Mouse (Mus musculus): ENCODE measurements around the gene Tmem266. TPM values are rescaled to one million over a fixed set of nuclear protein-coding genes. Genes with fewer than 3 reads are reported as not detected.

Gene Tmem266
- polyA plus RNA-seq, 1 experiment = 47.5 TPM

GRCm38 (mm10) chr9:55423451-55424424 lies 97.0 kb downstream of the Tmem266 start:
- H3K27ac ChIP-seq (ENCODE audit: insufficient read depth, low read length) = peak overlapping the region; percentile 79
- peaks cover 21% of the 10 kb centered on the region for H3K4me1 ChIP-seq (ENCODE audit: control insufficient read depth, insufficient read depth, low read length)
- WGBS = 19% methylated on average over 14 of the region's 14 CpGs
- H3K27me3 ChIP-seq (ENCODE audit: control insufficient read depth, insufficient read depth, low read length) = no peaks in the 10 kb centered on the region
- DNase-seq = peak; percentile 66 to 72
- TF ChIP-seq CTCF (IDR thresholded peaks at IDR 0.05; ENCODE audit: borderline replicate concordance, insufficient read depth, low read depth, low read length) = no peak
- H3K4me3 ChIP-seq (replicated peaks; ENCODE audit: insufficient read depth, low read depth, low read length) = no peak overlapping the region

- TF ChIP-seq CTCF (IDR thresholded peaks at IDR 0.05; ENCODE audit: borderline replicate concordance, insufficient read depth, low read depth, low read length) (no peak), POLR2A (IDR thresholded peaks at IDR 0.05; ENCODE audit: borderline replicate concordance, insufficient read depth, low read length) (no peak)
- peaks cover 21% of the 10 kb centered on the region for H3K4me1 ChIP-seq (ENCODE audit: control insufficient read depth, insufficient read depth, low read length)
- H3K27ac ChIP-seq (ENCODE audit: insufficient read depth, low read length) = no peak overlapping the region
- 67% methylated on average over 7 of the region's 7 CpGs for WGBS
- no peak overlapping the region for H3K4me3 ChIP-seq (replicated peaks; ENCODE audit: insufficient read depth, low read depth, low read length)
- no peaks in the 10 kb centered on the region for H3K27me3 ChIP-seq (ENCODE audit: control insufficient read depth, insufficient read depth, low read length)
- DNase-seq = no peak
These were observed 98.6 kb downstream of the Tmem266 start for GRCm38 (mm10) chr9:55425271-55425810.

GRCm38 (mm10) chr9:55429242-55429975 lies 102.7 kb downstream of the Tmem266 start:
- H3K27me3 ChIP-seq (ENCODE audit: control insufficient read depth, insufficient read depth, low read length) = no peaks in the 10 kb centered on the region
- H3K4me3 ChIP-seq (replicated peaks; ENCODE audit: insufficient read depth, low read depth, low read length) = no peak overlapping the region
- TF ChIP-seq CTCF (IDR thresholded peaks at IDR 0.05; ENCODE audit: borderline replicate concordance, insufficient read depth, low read depth, low read length) (peak; percentile 73; the same call in 1 of the 2 replicates), POLR2A (IDR thresholded peaks at IDR 0.05; ENCODE audit: borderline replicate concordance, insufficient read depth, low read length) (no peak)
- WGBS = 37% methylated on average over 12 of the region's 12 CpGs
- peaks cover 38% of the 10 kb centered on the region for H3K4me1 ChIP-seq (ENCODE audit: control insufficient read depth, insufficient read depth, low read length)
- no peak overlapping the region for H3K27ac ChIP-seq (ENCODE audit: insufficient read depth, low read length)
- peak; percentile 68 for DNase-seq

GRCm38 (mm10) chr9:55430133-55430532 lies 103.4 kb downstream of the Tmem266 start:
- Histone ChIP-seq H3K27ac (ENCODE audit: insufficient read depth, low read length) (no peak overlapping the region), H3K4me3 (replicated peaks; ENCODE audit: insufficient read depth, low read depth, low read length) (no peak overlapping the region)
- TF ChIP-seq POLR2A (IDR thresholded peaks at IDR 0.05; ENCODE audit: borderline replicate concordance, insufficient read depth, low read length) = no peak
- no peak for TF ChIP-seq CTCF (IDR thresholded peaks at IDR 0.05; ENCODE audit: borderline replicate concordance, insufficient read depth, low read depth, low read length)

GRCm38 (mm10) chr9:55432306-55433289 lies 105.9 kb downstream of the Tmem266 start:
- peaks cover 34% of the 10 kb centered on the region for H3K4me1 ChIP-seq (ENCODE audit: control insufficient read depth, insufficient read depth, low read length)
- TF ChIP-seq POLR2A (IDR thresholded peaks at IDR 0.05; ENCODE audit: borderline replicate concordance, insufficient read depth, low read length) (no peak), CTCF (IDR thresholded peaks at IDR 0.05; ENCODE audit: borderline replicate concordance, insufficient read depth, low read depth, low read length) (no peak)
- peak; percentile 50 to 54 for DNase-seq
- no peak overlapping the region for H3K4me3 ChIP-seq (replicated peaks; ENCODE audit: insufficient read depth, low read depth, low read length)
- no peaks in the 10 kb centered on the region for H3K27me3 ChIP-seq (ENCODE audit: control insufficient read depth, insufficient read depth, low read length)
- H3K27ac ChIP-seq (ENCODE audit: insufficient read depth, low read length) = peak overlapping the region; percentile 36; the same call in 1 of the 2 replicates
- 42% methylated on average over 14 of the region's 14 CpGs for WGBS

More at GRCm38 (mm10) chr9:55430133-55430532, 103.4 kb downstream of the Tmem266 start:
- no peaks in the 10 kb centered on the region for H3K27me3 ChIP-seq (ENCODE audit: control insufficient read depth, insufficient read depth, low read length)
- peaks cover 38% of the 10 kb centered on the region for H3K4me1 ChIP-seq (ENCODE audit: control insufficient read depth, insufficient read depth, low read length)
- WGBS = 31% methylated on average over 20 of the region's 20 CpGs
- DNase-seq = no peak

GRCm38 (mm10) chr9:55433875-55434274 lies 107.2 kb downstream of the Tmem266 start:
- WGBS = 15% methylated on average over 5 of the region's 5 CpGs
- DNase-seq = no peak
- H3K4me3 ChIP-seq (replicated peaks; ENCODE audit: insufficient read depth, low read depth, low read length) = no peak overlapping the region
- H3K4me1 ChIP-seq (ENCODE audit: control insufficient read depth, insufficient read depth, low read length) = peaks cover 34% of the 10 kb centered on the region
- no peak overlapping the region for H3K27ac ChIP-seq (ENCODE audit: insufficient read depth, low read length)
- H3K27me3 ChIP-seq (ENCODE audit: control insufficient read depth, insufficient read depth, low read length) = no peaks in the 10 kb centered on the region
- TF ChIP-seq CTCF (IDR thresholded peaks at IDR 0.05; ENCODE audit: borderline replicate concordance, insufficient read depth, low read depth, low read length) = no peak
- no peak for TF ChIP-seq POLR2A (IDR thresholded peaks at IDR 0.05; ENCODE audit: borderline replicate concordance, insufficient read depth, low read length)

Data from cerebellum, adult 2 months (tissue).